In genomic region chr8:119635378-119635777, GRCm38 (mm10) we compare ENCODE assay signal across 9 mouse cellular contexts. TPM values are rescaled to one million over a fixed set of nuclear protein-coding genes. Genes with fewer than 3 reads are reported as not detected.
DNase-seq lines count a peak whose midpoint lies in the region; ATAC-seq and TF ChIP-seq lines count a peak whose summit lies in the region.
"Had no signal": no experiment of that assay in that cellular context is flagged by ENCODE, and none has a peak within 500 bp of the region (broad histone marks: within the 10 kb centered on the region; RNA-seq: fewer than 3 reads in every experiment).

Gene Kcng4 (minus strand): TSS chr8:119635680.

- ATAC-seq in lung, embryonic 14.5 days (ENCODE audit: insufficient read depth) = no peak; the same call in 1 of the 2 replicates
- ATAC-seq in midbrain, embryonic 15.5 days (replicated peaks) = no peak
- ATAC-seq in frontal cortex, adult (ENCODE audit: low TSS enrichment) = no peak

- WGBS in lung, embryonic 14.5 days = 25% methylated on average over 6 of the region's 6 CpGs
- WGBS in lung, adult 2 months = 13% methylated on average over 6 of the region's 6 CpGs
- 25% methylated on average over 6 of the region's 6 CpGs for WGBS in midbrain, embryonic 15.5 days

- H3K9me3 ChIP-seq in lung, embryonic 14.5 days (ENCODE audit: low read depth, low read length) = no peaks in the 10 kb centered on the region
- H3K9me3 ChIP-seq in midbrain, embryonic 15.5 days = no peaks in the 10 kb centered on the region
- H3K9me3 ChIP-seq: megakaryocyte, embryonic 14.5 days had no signal

- H3K27me3 ChIP-seq in lung, embryonic 14.5 days (ENCODE audit: insufficient read depth, low read length) = peaks cover 32% of the 10 kb centered on the region
- 0 out of 2 replicates have a peak, but pooled peaks cover 12% of the 10 kb centered on the region for H3K27me3 ChIP-seq in midbrain, embryonic 15.5 days (replicated peaks)

- TF ChIP-seq POLR2A in lung, adult 2 months (IDR thresholded peaks at IDR 0.05; ENCODE audit: borderline replicate concordance, extremely low read depth, low read depth, low read length) = no peak

- no peak within 1 kb of the TSS for H3K4me2 ChIP-seq in lung, embryonic 14.5 days
- no peak within 1 kb of the TSS for H3K4me2 ChIP-seq in midbrain, embryonic 15.5 days

- no peak within 1 kb of the TSS for H3K27ac ChIP-seq in lung, embryonic 14.5 days (ENCODE audit: low read depth)
- no peak within 1 kb of the TSS for H3K27ac ChIP-seq in midbrain, embryonic 15.5 days

- peak; percentile 25 for DNase-seq in cerebellum, adult 11-12 months
- no peak for DNase-seq in cerebellum, postnatal 4 days (ENCODE audit: low spot score in 2 of 2)
- DNase-seq in lung, embryonic 14.5 days = peak; percentile 17
- DNase-seq in lung, adult 2 months = no peak
- DNase-seq in heart, postnatal 4 days = peak; percentile 24
- DNase-seq in urinary bladder, postnatal 10 days (ENCODE audit: low spot score) = no peak

- H3K9ac ChIP-seq in lung, embryonic 14.5 days = 0 out of 2 replicates have a peak within 1 kb of the TSS, but pooled peaks have one; percentile 20
- peak within 1 kb of the TSS; percentile 16; the same call in 1 of the 2 replicates for H3K9ac ChIP-seq in midbrain, embryonic 15.5 days

- no peaks in the 10 kb centered on the region for H3K4me1 ChIP-seq in lung, embryonic 14.5 days (ENCODE audit: insufficient read depth)
- H3K4me1 ChIP-seq in lung, adult 2 months (ENCODE audit: control insufficient read depth, insufficient read depth, low read length) = peaks cover 5% of the 10 kb centered on the region
- peaks cover 14% of the 10 kb centered on the region for H3K4me1 ChIP-seq in midbrain, embryonic 15.5 days
- H3K4me1 ChIP-seq: megakaryocyte, embryonic 14.5 days had no signal

- no peaks in the 10 kb centered on the region for H3K36me3 ChIP-seq in lung, embryonic 14.5 days (ENCODE audit: insufficient read depth)
- no peaks in the 10 kb centered on the region for H3K36me3 ChIP-seq in midbrain, embryonic 15.5 days (replicated peaks)

- no peak for TF ChIP-seq CTCF in lung, embryonic 14.5 days (IDR thresholded peaks at IDR 0.05; ENCODE audit: low read depth)
- no peak for TF ChIP-seq CTCF in lung, adult 2 months (IDR thresholded peaks at IDR 0.05; ENCODE audit: insufficient read depth, low read length)

- no peak within 1 kb of the TSS for H3K4me3 ChIP-seq in lung, embryonic 14.5 days (ENCODE audit: low read depth, low read length)
- H3K4me3 ChIP-seq in lung, adult 2 months (replicated peaks; ENCODE audit: extremely low read depth, low read depth, low read length) = no peak within 1 kb of the TSS
- no peak within 1 kb of the TSS for H3K4me3 ChIP-seq in midbrain, embryonic 15.5 days
- H3K4me3 ChIP-seq: megakaryocyte, embryonic 14.5 days had no signal

RNA-seq across cellular contexts. Expression of gene Kcng4, which starts in this region (rescaled TPM):
- not detected in 2 replicates for polyA plus RNA-seq in lung, embryonic 14.5 days (2014; fragmentation: Nextera tagmentation; extraction: Ambion mirVana)
- polyA plus RNA-seq in lung, adult 2 months (2012; rRNA removed) = 0.17 and 0.51 TPM in 2 replicates
- not detected for total RNA-seq in heart, postnatal 4 days (2021)
- 0.14 and 0.33 TPM in 2 replicates for polyA plus RNA-seq in midbrain, embryonic 15.5 days (2015; fragmentation: Nextera tagmentation; extraction: Ambion mirVana)

Comparison
In these comparisons a context has a peak if more than half of its experiments do, and no peak if none do; other contexts are left out.
1. Peak in DNase-seq and H3K9ac ChIP-seq in lung, embryonic 14.5 days; RNA of the gene not detected or under 1 TPM.
2. Peak in DNase-seq in heart, postnatal 4 days; RNA of the gene not detected or under 1 TPM.